In the genomic region with DNA sequence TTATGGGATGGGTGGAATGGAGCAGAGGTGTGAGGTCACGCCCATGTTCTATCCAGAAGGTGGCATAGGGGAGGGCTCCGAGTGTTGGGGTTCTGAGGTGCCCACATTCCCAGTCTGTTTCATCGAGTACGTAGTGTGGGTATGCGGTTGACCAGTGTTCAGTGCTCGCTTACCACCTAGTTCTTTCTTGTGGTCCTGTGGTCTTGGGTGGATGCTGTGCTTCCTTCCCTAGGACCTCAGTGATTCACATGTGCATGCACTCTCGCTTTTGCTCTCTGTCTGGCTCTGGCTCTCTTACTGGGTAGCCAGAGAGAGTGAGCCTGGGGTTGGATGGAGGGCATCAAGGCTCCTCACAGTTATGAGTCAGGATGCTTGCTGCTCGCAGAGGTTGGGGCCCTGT, we compare ENCODE assay signal across 21 mouse cellular contexts. TPM values are rescaled to one million over a fixed set of nuclear protein-coding genes. Genes with fewer than 3 reads are reported as not detected.
DNase-seq lines count a peak whose midpoint lies in the region; ATAC-seq lines count a peak whose summit lies in the region.
"Had no signal": no experiment of that assay in that cellular context is flagged by ENCODE, and none has a peak within 500 bp of the region (broad histone marks: within the 10 kb centered on the region; RNA-seq: fewer than 3 reads in every experiment).

No protein-coding gene starts in this region.

- no peak overlapping the region for H3K4me2 ChIP-seq in hindbrain, embryonic 12.5 days (replicated peaks)
- H3K4me2 ChIP-seq: forebrain, embryonic 13.5 days; hindbrain, embryonic 14.5 days; intestine, embryonic 15.5 days had no signal

- peaks cover 13% of the 10 kb centered on the region; the same call in 1 of the 2 replicates for H3K4me1 ChIP-seq in hindbrain, embryonic 12.5 days
- H3K4me1 ChIP-seq: forebrain, embryonic 13.5 days had no signal

- ATAC-seq in granulocyte monocyte progenitor cell, adult 5-6 weeks (replicated peaks; ENCODE audit: poor library complexity, severe bottlenecking), result peak; percentile 38
- ATAC-seq in hindbrain, embryonic 12.5 days (ENCODE audit: low FRiP score), result no peak
- ATAC-seq: forebrain, embryonic 13.5 days; intestine, embryonic 15.5 days; Patski had no signal

- H3K36me3 ChIP-seq in hindbrain, embryonic 12.5 days, result no peaks in the 10 kb centered on the region
- H3K36me3 ChIP-seq: embryonic facial prominence, embryonic 10.5 days; heart, embryonic 10.5 days; intestine, embryonic 15.5 days had no signal

- no peaks in the 10 kb centered on the region for H3K9me3 ChIP-seq in hindbrain, embryonic 12.5 days (replicated peaks)
- H3K9me3 ChIP-seq: embryonic facial prominence, embryonic 10.5 days; forebrain, embryonic 13.5 days; heart, embryonic 10.5 days; intestine, embryonic 15.5 days had no signal

- intact Hi-C loops in left cerebral cortex, postnatal 36 days (cut with DNase I), result no loop called here

- 0 out of 2 replicates have a peak, but pooled peaks cover 6% of the 10 kb centered on the region for H3K27me3 ChIP-seq in hindbrain, embryonic 12.5 days
- H3K27me3 ChIP-seq: intestine, embryonic 15.5 days; Patski had no signal

- no peak overlapping the region for H3K27ac ChIP-seq in hindbrain, embryonic 12.5 days
- H3K27ac ChIP-seq: embryonic facial prominence, embryonic 10.5 days; forebrain, embryonic 13.5 days; heart, embryonic 10.5 days; hindbrain, embryonic 14.5 days; intestine, embryonic 15.5 days had no signal

- no peak overlapping the region for H3K9ac ChIP-seq in hindbrain, embryonic 12.5 days
- H3K9ac ChIP-seq: forebrain, embryonic 13.5 days; hindbrain, embryonic 14.5 days; intestine, embryonic 15.5 days had no signal

- peak; percentile 33 for DNase-seq in 416B (ENCODE audit: low read depth)
- peak; percentile 39 for DNase-seq in CD4-positive helper T cell, adult 2 months (ENCODE audit: low read depth, low spot score)
- peak; percentile 47 to 61 for DNase-seq in natural killer cell, adult 2 months (ENCODE audit: low spot score in 2 of 2)
- no peak for DNase-seq in left cerebral cortex, postnatal 36 days (ENCODE audit: low spot score in 2 of 2)
- DNase-seq: adrenal gland, adult 8-10 months; adrenal gland, postnatal 36 days; B cell, adult 2 months; cerebellum, adult 8-10 months; cerebellum, postnatal 25 days; gastrocnemius, postnatal 36 days; heart, adult 18-20 months; heart, postnatal 10 days; heart, postnatal 4 days had no signal

- H3K4me3 ChIP-seq in hindbrain, embryonic 12.5 days, result no peak overlapping the region
- H3K4me3 ChIP-seq: embryonic facial prominence, embryonic 10.5 days; forebrain, embryonic 13.5 days; heart, embryonic 10.5 days; intestine, embryonic 15.5 days had no signal

- 89% methylated on average over 8 of the region's 8 CpGs for WGBS in hindbrain, embryonic 12.5 days

RNA-seq across cellular contexts. Expression of a gene that starts 10.1 kb away (rescaled TPM):
- total RNA-seq in granulocyte monocyte progenitor cell, adult 5-6 weeks (2014; fragmentation: Nextera tagmentation), result 20.8 and 21.8 TPM in 2 replicates
- 30.5 and 31.0 TPM in 2 replicates for total RNA-seq in granulocyte monocyte progenitor cell, adult 5-6 weeks (2017)
- polyA plus RNA-seq in hindbrain, embryonic 12.5 days (2016; fragmentation: Nextera tagmentation; extraction: Ambion mirVana), result 4.8 and 6.2 TPM in 2 replicates
- 10 to 100 TPM; 16.1 to 22.2 TPM for total RNA-seq in left cerebral cortex, postnatal 36 days (2021)

Comparison
In these comparisons a context has a peak if more than half of its experiments do, and no peak if none do; other contexts are left out.
1. DNase-seq: peak in 416B (single experiment), CD4-positive helper T cell, adult 2 months (single experiment) and natural killer cell, adult 2 months (2 of 2); none in left cerebral cortex, postnatal 36 days (0 of 2).